Mouse (Mus musculus) kidney, adult 2 months (tissue): ENCODE measurements at regions not wholly inside any gene's neighbourhood (a gene's known extent, or its start where the extent isn't known, plus 50 kb on each side); places are given as distances from the start of the nearest gene placed in this dataset.

Source experiments
- CTCF ChIP-seq: fragments of 200-500 bp; conservative IDR thresholded peaks from 2 replicates; pipeline ENCODE4 v1.5.1; 2011; ENCODE audit warnings: low read depth, mild to moderate bottlenecking, control low read depth, low read length, moderate library complexity, mixed read lengths; ENCODE audit not compliant: insufficient read depth, insufficient read length
- POLR2A ChIP-seq: fragments of 200-500 bp; IDR thresholded peaks from one replicate; pipeline ENCODE4 v1.6.1; 2011; ENCODE audit warnings: low read depth, low read length, control low read depth

DNA sequence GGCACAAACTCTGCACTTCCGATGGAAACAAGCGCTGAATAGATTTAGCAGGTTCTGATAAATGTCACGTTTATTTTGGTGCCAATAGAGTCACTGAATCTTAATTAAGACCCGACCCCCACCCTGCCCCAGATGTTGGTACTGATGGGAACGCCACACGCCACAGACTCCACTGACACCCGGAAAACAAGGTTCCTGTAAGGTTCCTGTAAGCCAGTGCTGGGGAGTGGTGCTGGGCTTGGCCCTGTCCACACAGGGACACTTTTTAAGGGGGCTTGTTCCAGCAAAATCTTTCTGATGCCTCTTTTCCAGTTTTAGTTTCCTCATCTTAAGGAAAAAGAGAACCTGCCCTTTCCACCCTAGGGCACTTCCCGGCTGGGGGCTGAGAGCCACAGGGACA lies 84.2 kb upstream of the Mafb start:
- no peak for TF ChIP-seq CTCF
- no peak for TF ChIP-seq POLR2A
